Mouse (Mus musculus): ENCODE measurements around the gene Fgf10. TPM values are rescaled to one million over a fixed set of nuclear protein-coding genes. Genes with fewer than 3 reads are reported as not detected.

Fgf10 gene
- total and polyA plus RNA-seq, 3 experiments = not detected

GRCm38 (mm10) chr13:118779161-118779560 lies 109.6 kb downstream of the Fgf10 start:
- no peak for TF ChIP-seq MAZ (IDR thresholded peaks at IDR 0.05; ENCODE audit: low read depth, low read length)
- no peak for TF ChIP-seq MAX (IDR thresholded peaks at IDR 0.05; ENCODE audit: low read length)
- no peak for TF ChIP-seq GATA1 (IDR thresholded peaks at IDR 0.05; ENCODE audit: low read depth, low read length)
- TF ChIP-seq MEF2A (IDR thresholded peaks at IDR 0.05; ENCODE audit: extremely low read depth, insufficient replicate concordance, low read depth, low read length, poor library complexity, severe bottlenecking) = no peak
- no peak for TF ChIP-seq ZC3H11A (IDR thresholded peaks at IDR 0.05; ENCODE audit: low read depth, low read length)
- no peak for TF ChIP-seq MXI1 (IDR thresholded peaks at IDR 0.05; ENCODE audit: low read depth, low read length)
- TF ChIP-seq POLR2A (IDR thresholded peaks at IDR 0.05; ENCODE audit: control insufficient read depth in 1 of 2, insufficient read depth in 1 of 2, low read depth in 1 of 2, low read length in 2 of 2, poor library complexity in 1 of 2) = no peak
- TF ChIP-seq ZNF384 (IDR thresholded peaks at IDR 0.05; ENCODE audit: low read depth, low read length) = no peak
- TF ChIP-seq NRF1 (IDR thresholded peaks at IDR 0.05; ENCODE audit: insufficient read depth, low read depth, low read length, poor library complexity, severe bottlenecking) = no peak
- no peak for TF ChIP-seq POLR2AphosphoS2 (IDR thresholded peaks at IDR 0.05; ENCODE audit: low read length)
- no peak for TF ChIP-seq KAT2A (conservative IDR thresholded peaks at IDR 0.05; ENCODE audit: low read depth, low read length)
- H3K4me3 ChIP-seq (ENCODE audit: control insufficient read depth in 1 of 2, insufficient read depth in 1 of 2, low read depth in 2 of 2, low read length in 2 of 2) = no peak overlapping the region
- H3K79me2 ChIP-seq (ENCODE audit: control insufficient read depth, insufficient read depth, low read length, poor library complexity) = no peaks in the 10 kb centered on the region

DNA sequence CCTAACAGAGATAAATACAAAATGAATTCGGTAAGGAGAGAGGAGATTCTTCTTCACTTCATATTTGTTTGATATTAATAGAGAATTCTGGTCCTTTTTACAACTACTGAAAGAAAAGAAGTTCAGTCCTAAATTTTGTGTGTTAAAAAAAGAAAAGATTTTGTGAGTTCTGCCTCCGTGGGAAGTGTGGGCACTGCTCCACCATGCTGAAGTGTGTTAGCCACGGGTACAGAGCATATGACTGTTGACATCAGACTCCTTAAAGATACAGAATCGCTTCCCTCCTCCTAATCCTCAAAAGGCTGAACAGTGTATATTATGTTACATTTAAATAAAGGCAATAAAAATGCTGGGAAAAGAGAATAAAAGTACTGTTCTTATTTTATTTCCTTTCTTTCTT lies 122.2 kb downstream of the Fgf10 start:
- H3K4me3 ChIP-seq (ENCODE audit: control insufficient read depth in 1 of 2, insufficient read depth in 1 of 2, low read depth in 2 of 2, low read length in 2 of 2) = no peak overlapping the region
- no peaks in the 10 kb centered on the region for H3K36me3 ChIP-seq (ENCODE audit: control insufficient read depth in 1 of 2, insufficient read depth in 2 of 2, low read length in 2 of 2)
- no peak overlapping the region for H3K27ac ChIP-seq (ENCODE audit: control insufficient read depth, low read depth, low read length)
- no peak for DNase-seq (ENCODE audit: low read depth, low spot score)
- no peaks in the 10 kb centered on the region for H3K79me2 ChIP-seq (ENCODE audit: control insufficient read depth, insufficient read depth, low read length, poor library complexity)
- H3K9me3 ChIP-seq (replicated peaks; ENCODE audit: insufficient read depth, low read length) = no peaks in the 10 kb centered on the region
- H3K27me3 ChIP-seq (ENCODE audit: control insufficient read depth in 1 of 2, insufficient read depth in 2 of 2, low read length in 2 of 2) = no peaks in the 10 kb centered on the region
- H3K4me1 ChIP-seq (ENCODE audit: control insufficient read depth in 1 of 2, insufficient read depth in 2 of 2, low read length in 2 of 2) = no peaks in the 10 kb centered on the region
- TF ChIP-seq ZKSCAN1 (IDR thresholded peaks at IDR 0.05; ENCODE audit: low read depth, low read length) (no peak), JUND (IDR thresholded peaks at IDR 0.05; ENCODE audit: low read depth, low read length) (no peak), SMC3 (IDR thresholded peaks at IDR 0.05; ENCODE audit: low read depth, low read length) (no peak), POLR2AphosphoS2 (IDR thresholded peaks at IDR 0.05; ENCODE audit: low read length) (no peak)
- H3K9ac ChIP-seq (ENCODE audit: control insufficient read depth, low read depth, low read length, poor library complexity, severe bottlenecking) = no peak overlapping the region

More at GRCm38 (mm10) chr13:118779161-118779560, 109.6 kb downstream of the Fgf10 start:
- no peaks in the 10 kb centered on the region for H3K36me3 ChIP-seq (ENCODE audit: control insufficient read depth in 1 of 2, insufficient read depth in 2 of 2, low read length in 2 of 2)
- no peak overlapping the region for H3K9ac ChIP-seq (ENCODE audit: control insufficient read depth, low read depth, low read length, poor library complexity, severe bottlenecking)
- no peaks in the 10 kb centered on the region for H3K27me3 ChIP-seq (ENCODE audit: control insufficient read depth in 1 of 2, insufficient read depth in 2 of 2, low read length in 2 of 2)
- H3K4me1 ChIP-seq (ENCODE audit: control insufficient read depth in 1 of 2, insufficient read depth in 2 of 2, low read length in 2 of 2) = no peaks in the 10 kb centered on the region
- DNase-seq (ENCODE audit: low read depth, low spot score) = no peak
- H3K9me3 ChIP-seq (replicated peaks; ENCODE audit: insufficient read depth, low read length) = no peaks in the 10 kb centered on the region
- H3K27ac ChIP-seq (ENCODE audit: control insufficient read depth, low read depth, low read length) = no peak overlapping the region

GRCm38 (mm10) chr13:118792198-118792597 lies 122.6 kb downstream of the Fgf10 start:
- Histone ChIP-seq H3K4me3 (ENCODE audit: control insufficient read depth in 1 of 2, insufficient read depth in 1 of 2, low read depth in 2 of 2, low read length in 2 of 2) (no peak overlapping the region), H3K27ac (ENCODE audit: control insufficient read depth, low read depth, low read length) (no peak overlapping the region), H3K9me3 (replicated peaks; ENCODE audit: insufficient read depth, low read length) (no peaks in the 10 kb centered on the region), H3K9ac (ENCODE audit: control insufficient read depth, low read depth, low read length, poor library complexity, severe bottlenecking) (no peak overlapping the region), H3K4me1 (ENCODE audit: control insufficient read depth in 1 of 2, insufficient read depth in 2 of 2, low read length in 2 of 2) (no peaks in the 10 kb centered on the region), H3K36me3 (ENCODE audit: control insufficient read depth in 1 of 2, insufficient read depth in 2 of 2, low read length in 2 of 2) (no peaks in the 10 kb centered on the region), H3K79me2 (ENCODE audit: control insufficient read depth, insufficient read depth, low read length, poor library complexity) (no peaks in the 10 kb centered on the region), H3K27me3 (ENCODE audit: control insufficient read depth in 1 of 2, insufficient read depth in 2 of 2, low read length in 2 of 2) (no peaks in the 10 kb centered on the region)
- TF ChIP-seq CTCF (IDR thresholded peaks at IDR 0.05 in 2 of 3, conservative IDR thresholded peaks at IDR 0.05 in 1 of 3; ENCODE audit: control insufficient read depth in 1 of 3, insufficient read depth in 1 of 3, low read depth in 2 of 3, low read length in 3 of 3, poor library complexity in 1 of 3, severe bottlenecking in 1 of 3) = no peak
- TF ChIP-seq CHD2 (IDR thresholded peaks at IDR 0.05; ENCODE audit: low read length) = no peak
- DNase-seq (ENCODE audit: low read depth, low spot score) = no peak
